Mouse (Mus musculus) bone marrow, adult 2 months (tissue): ENCODE results near the gene Flvcr2. TPM values are rescaled to one million over a fixed set of nuclear protein-coding genes. Genes with fewer than 3 reads are reported as not detected.
A peak's percentile ranks its signal among the peaks of the same experiment; 100 is the strongest.

Experiments
- H3K27ac ChIP-seq: fragments of 200-500 bp; 2 replicates; pipeline ENCODE4 v1.5.1; 2012; ENCODE audit warnings: low read depth, mild to moderate bottlenecking, control low read depth, inconsistent platforms, low read length; ENCODE audit not compliant: control insufficient read depth, poor library complexity, insufficient read depth
- H3K4me1 ChIP-seq: fragments of 200-500 bp; 2 replicates; pipeline ENCODE4 v1.6.1; 2011; ENCODE audit warnings: low read length; ENCODE audit not compliant: control insufficient read depth, insufficient read depth
- H3K4me3 ChIP-seq: fragments of 200-500 bp; replicated peaks from 2 replicates; pipeline ENCODE3; 2011; ENCODE audit warnings: mild to moderate bottlenecking, low read depth, low read length, control low read depth; ENCODE audit not compliant: control insufficient read depth
- CTCF ChIP-seq: fragments of 200-500 bp; IDR thresholded peaks from 2 replicates; pipeline ENCODE4 v1.5.1; 2011; ENCODE audit warnings: low read length, control low read depth; ENCODE audit not compliant: control insufficient read depth, insufficient read depth
- POLR2A ChIP-seq: fragments of 200-500 bp; IDR thresholded peaks from 2 replicates; pipeline ENCODE4 v1.6.1; 2011; ENCODE audit warnings: low read depth, mild to moderate bottlenecking, control low read depth, low read length, borderline replicate concordance; ENCODE audit not compliant: control insufficient read depth
- WGBS: fragments of 180-500 bp; shearing (Covaris S2); methylation state at CpG from one replicate; pipeline ENCODE4 v1.1.7; 2018; 5-methylcytosine and 5-hydroxymethylcytosine counted together
- polyA plus RNA-seq: library from polyadenylated mRNA; stranded (reverse); fragments of >200 nt; gene quantifications from 2 replicates; pipeline ENCODE4 v1.2.4, GENCODE M21; 2011; ENCODE audit warnings: low replicate concordance; ENCODE audit not compliant: missing spikeins, insufficient read depth, insufficient read length

The Flvcr2 gene
- polyA plus RNA-seq, 1 experiment, result 0.42 TPM

DNA sequence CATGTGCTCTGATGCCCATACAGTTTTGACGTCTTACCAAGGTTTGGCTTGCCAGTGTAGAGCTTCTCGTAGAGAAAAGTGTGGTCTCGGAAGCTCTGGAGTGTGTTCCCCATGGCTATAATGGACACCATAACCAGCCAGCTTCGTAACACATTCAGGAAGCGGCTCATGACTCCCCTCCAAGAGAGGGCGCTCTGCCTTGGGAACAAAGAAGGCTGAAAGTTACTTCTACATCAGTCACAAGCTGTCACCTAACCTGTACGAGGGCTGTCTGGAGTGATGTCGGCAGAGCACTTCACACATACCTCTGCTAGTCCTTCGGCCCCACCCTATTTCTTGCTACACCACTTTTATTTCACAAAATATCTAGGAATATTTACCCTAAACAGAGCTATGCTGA lies 75.7 kb downstream of the Flvcr2 start:
- TF ChIP-seq CTCF (no peak), POLR2A (no peak)
- H3K4me1 ChIP-seq, result no peaks in the 10 kb centered on the region; the same call in 1 of the 2 replicates
- no peak overlapping the region for H3K27ac ChIP-seq
- WGBS, result 80% methylated on average over 9 of the region's 9 CpGs
- H3K4me3 ChIP-seq, result no peak overlapping the region

DNA sequence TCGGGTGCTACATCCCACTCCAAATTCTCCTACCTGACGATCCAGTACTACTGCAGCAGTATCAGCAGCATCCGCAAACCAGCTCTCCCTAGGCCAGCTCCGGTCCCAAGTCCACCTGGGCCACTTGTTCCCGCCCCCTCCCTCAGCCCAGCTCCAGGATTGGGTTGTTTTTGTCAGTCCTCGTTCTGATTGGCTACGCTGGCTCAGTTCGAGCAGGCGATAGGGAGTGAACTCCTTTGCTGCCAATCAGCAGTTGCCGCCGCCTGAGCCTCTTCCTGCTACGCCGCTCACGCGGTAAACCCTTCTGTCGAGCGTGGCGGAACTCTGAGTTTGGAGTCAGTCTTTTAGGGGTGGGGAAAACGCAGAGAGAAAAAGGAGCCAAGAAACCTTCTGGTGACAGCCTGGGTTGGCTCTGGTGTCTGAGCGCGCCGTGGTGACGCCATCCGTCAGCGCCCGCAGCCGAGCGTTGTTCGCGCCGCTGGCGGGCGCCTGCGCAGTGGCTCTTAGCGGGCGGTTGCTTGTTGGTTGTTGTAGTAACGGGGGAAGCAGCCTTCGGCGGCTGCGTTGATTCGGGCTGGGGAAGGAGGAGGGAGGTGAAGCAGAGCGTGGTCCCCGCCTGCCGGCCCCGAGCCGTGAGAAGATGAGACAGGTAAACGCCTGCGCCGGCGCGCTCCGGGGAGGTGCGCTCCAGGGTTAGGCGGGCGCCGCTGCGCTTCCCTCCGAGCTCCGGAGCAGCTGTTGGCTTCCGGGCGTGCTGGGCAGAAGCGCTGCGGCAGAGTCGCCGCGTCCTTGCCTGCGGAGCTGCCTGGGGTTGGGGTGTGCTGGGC lies 78.3 kb downstream of the Flvcr2 start, which contains the start of the genes Erg28 and Ttll5:
Gene Erg28 (minus strand): TSS at position 113 of the 827 bp plus-strand sequence.
Gene Ttll5 (plus strand): TSS at position 222 of the 827 bp plus-strand sequence.
- WGBS, result under 1% methylated on average over 67 of the region's 67 CpGs
- Histone ChIP-seq H3K4me3 (peak within 1 kb of the TSS; percentile 99), H3K27ac (peak within 1 kb of the TSS; percentile 98), H3K4me1 (no peaks in the 10 kb centered on the region; the same call in 1 of the 2 replicates)
- TF ChIP-seq CTCF (peak; percentile 2; the same call in 1 of the 2 replicates), POLR2A (peak; percentile 62; the same call in 1 of the 2 replicates)

DNA sequence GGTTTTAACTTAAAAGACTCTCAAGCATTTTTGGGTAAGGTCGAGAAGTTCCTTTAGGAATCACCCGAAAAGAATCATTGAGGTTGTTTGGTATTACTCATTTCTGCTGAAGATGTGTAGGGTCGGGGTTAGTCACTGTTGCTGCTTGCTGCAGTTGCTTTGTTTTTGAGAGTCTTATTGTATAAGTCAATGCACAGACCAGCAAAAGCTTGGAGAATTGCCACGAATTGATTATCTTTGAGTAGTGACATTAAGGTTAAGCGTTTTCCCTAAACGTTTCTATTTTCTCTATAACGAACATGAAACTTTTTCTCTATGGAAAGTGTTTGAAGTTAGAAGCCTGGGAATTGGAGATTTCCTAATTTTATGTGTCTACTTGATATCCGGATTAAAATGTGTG lies 79.0 kb downstream of the Flvcr2 start:
- no peak for TF ChIP-seq POLR2A
- TF ChIP-seq CTCF, result no peak
- peak overlapping the region; percentile 99 for H3K4me3 ChIP-seq
- H3K4me1 ChIP-seq, result no peaks in the 10 kb centered on the region; the same call in 1 of the 2 replicates
- 10% methylated on average over 8 of the region's 8 CpGs for WGBS
- peak overlapping the region; percentile 98 for H3K27ac ChIP-seq

DNA sequence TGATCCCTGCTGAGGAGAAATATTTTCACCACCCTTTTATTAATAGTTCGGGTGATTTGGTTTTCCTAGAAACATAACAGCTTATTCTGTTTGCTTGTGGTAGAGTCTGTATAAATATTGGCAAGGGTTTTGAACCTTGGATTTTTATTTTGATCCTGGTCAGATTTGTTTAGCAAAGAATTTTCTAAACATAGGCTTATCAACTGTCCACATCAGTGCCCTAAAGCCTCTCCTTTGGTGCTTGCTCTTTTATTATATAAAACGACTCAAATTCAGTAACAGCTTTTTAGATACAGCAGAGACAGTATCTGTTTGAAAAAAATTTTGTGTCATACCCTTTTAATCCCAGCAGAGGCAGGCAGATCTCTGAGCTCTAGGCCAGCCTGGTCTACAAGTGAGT lies 79.5 kb downstream of the Flvcr2 start:
- TF ChIP-seq CTCF (no peak), POLR2A (no peak)
- no peak overlapping the region for H3K27ac ChIP-seq

DNA sequence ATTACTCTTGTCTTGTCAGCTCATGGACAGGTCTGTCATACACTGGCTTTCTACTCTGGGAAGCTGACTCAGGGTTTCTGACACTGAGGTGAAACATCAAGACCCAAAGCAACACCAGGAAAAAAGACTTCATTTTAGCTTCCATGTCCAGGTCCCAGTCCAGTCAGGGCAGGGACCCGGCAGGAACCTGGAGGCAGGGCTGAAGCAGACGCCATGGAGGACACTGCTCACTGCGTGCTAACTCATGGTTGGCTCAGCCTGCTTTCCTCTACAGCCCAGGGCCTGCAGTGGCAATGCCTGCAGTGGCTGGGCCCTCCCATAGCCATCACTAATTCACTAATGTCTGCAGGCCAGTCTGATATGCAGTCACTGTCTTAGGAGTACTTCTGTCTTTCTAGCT lies 82.5 kb downstream of the Flvcr2 start:
- H3K27ac ChIP-seq, result no peak overlapping the region
- TF ChIP-seq POLR2A, result peak; percentile 32; the same call in 1 of the 2 replicates
- no peak for TF ChIP-seq CTCF
- 93% methylated on average over 3 of the region's 3 CpGs for WGBS
- no peaks in the 10 kb centered on the region for H3K4me1 ChIP-seq
- no peak overlapping the region for H3K4me3 ChIP-seq

More for the DNA sequence above, 79.5 kb downstream of the Flvcr2 start:
- Histone ChIP-seq H3K4me3 (no peak overlapping the region), H3K4me1 (no peaks in the 10 kb centered on the region; the same call in 1 of the 2 replicates)
- 55% methylated on average over 2 of the region's 2 CpGs for WGBS

DNA sequence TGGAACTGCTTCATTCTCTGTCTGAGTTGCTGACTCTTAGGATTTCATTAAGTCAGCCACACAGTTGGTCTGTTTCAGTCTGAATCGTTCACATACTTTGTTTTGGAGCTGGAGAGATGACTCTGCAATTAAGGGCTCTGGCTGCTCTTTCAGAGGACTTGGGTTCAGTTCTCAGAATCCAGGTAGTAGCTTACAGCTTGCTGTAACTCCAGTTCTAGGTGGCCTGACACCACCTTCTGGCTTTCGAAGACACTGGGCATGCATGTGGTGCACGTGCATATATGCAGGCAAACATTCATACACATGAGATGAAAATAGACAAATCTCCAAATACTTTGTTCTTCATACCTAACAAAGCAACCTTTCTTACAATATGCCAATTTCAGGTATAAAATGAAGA lies 83.5 kb downstream of the Flvcr2 start:
- H3K4me1 ChIP-seq, result no peaks in the 10 kb centered on the region
- no peak overlapping the region for H3K4me3 ChIP-seq
- H3K27ac ChIP-seq, result no peak overlapping the region
- no peak for TF ChIP-seq POLR2A
- TF ChIP-seq CTCF, result no peak
- WGBS, result 88% methylated on average over 3 of the region's 3 CpGs

DNA sequence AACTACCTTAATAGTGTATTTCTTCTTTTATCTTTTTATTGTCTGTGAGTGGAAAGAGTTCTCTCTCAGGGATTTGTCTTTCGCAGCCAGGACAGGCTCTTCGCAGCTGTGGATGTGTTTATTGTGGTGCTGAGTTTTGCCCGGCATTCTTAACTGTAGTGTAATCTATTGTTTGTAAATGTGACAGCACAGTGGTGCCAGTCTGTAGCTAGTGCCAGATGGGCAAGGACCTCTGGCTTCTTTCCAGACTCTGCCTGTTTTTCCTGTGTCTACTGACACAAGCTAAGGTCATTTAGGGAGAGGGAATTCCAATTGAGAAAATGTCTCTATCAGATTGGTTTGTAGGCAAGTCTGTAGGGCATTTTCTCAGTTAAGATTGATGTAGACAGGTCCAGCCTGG lies 84.4 kb downstream of the Flvcr2 start:
- no peaks in the 10 kb centered on the region for H3K4me1 ChIP-seq

DNA sequence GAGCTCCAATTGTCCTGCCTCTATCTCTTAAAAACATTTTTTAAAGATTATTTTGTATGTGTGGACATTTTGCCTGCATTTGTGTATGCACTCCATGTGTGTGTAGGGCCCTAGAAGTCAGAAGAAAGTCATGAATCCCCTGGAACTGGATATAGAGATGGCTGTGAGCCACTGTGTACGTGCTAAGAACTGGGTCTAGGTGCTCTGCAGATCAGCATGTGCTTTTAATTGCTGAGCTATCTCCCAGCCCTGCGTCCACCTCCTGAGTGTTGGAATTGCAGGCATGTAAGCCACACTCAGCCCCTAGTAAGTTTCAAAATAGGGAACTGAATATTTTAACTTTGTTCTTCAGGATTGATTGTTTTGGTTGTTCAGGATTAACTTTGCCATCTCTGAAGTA lies 88.2 kb downstream of the Flvcr2 start:
- H3K27ac ChIP-seq, result no peak overlapping the region
- H3K4me1 ChIP-seq, result no peaks in the 10 kb centered on the region
- TF ChIP-seq CTCF, result no peak
- no peak for TF ChIP-seq POLR2A
- WGBS, result 83% methylated on average over 2 of the region's 2 CpGs
- no peak overlapping the region for H3K4me3 ChIP-seq

More for the DNA sequence above, 84.4 kb downstream of the Flvcr2 start:
- no peak overlapping the region for H3K27ac ChIP-seq
- H3K4me3 ChIP-seq, result no peak overlapping the region
- 90% methylated on average over 3 of the region's 3 CpGs for WGBS
- TF ChIP-seq CTCF, result no peak
- no peak for TF ChIP-seq POLR2A
